Mouse (Mus musculus): Measurements from ENCODE around the gene Kif17.

Gene Kif17

GRCm38 (mm10) chr4:138250088-138250960 is at the start of gene Kif17, which contains the start of gene Sh2d5:
Gene Kif17 (plus strand): TSS chr4:138250435.
Gene Sh2d5 (plus strand): TSS chr4:138250403.
- DNase-seq (ENCODE audit: low spot score in 2 of 2) = peak; percentile 77 to 80

- no peak for DNase-seq (ENCODE audit: low spot score in 2 of 2)
Observed at GRCm38 (mm10) chr4:138200769-138201168, 49.5 kb upstream of the Kif17 start.

- no peak for DNase-seq (ENCODE audit: low spot score in 2 of 2)
Observed at GRCm38 (mm10) chr4:138201696-138202095, 48.5 kb upstream of the Kif17 start.

DNA sequence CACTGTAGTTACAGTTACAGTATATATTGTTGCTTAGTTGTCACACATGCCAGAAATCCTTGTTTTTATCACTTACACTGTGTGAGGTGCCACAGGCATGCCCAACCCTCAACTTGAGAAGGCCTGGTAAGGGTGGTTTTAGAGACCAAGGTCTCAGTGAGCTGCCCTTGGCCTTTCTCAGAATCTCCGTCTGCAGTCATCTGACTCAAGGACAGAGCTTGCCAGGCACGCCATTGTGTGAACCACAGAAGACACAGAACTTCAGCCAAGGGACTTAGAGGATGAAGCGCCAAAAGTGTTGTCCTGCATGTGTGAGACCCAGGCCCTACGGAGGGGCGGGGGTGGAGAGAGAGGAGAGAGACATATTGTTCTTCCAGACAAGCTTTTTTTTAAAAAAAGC is 40.1 kb upstream of the Kif17 start:
- DNase-seq (ENCODE audit: low spot score in 2 of 2) = no peak

GRCm38 (mm10) chr4:138213861-138214260 is 36.4 kb upstream of the Kif17 start:
- DNase-seq (ENCODE audit: low spot score in 2 of 2) = no peak

- DNase-seq (ENCODE audit: low spot score in 2 of 2) = no peak
Observed at GRCm38 (mm10) chr4:138215671-138216199, 34.5 kb upstream of the Kif17 start.

DNA sequence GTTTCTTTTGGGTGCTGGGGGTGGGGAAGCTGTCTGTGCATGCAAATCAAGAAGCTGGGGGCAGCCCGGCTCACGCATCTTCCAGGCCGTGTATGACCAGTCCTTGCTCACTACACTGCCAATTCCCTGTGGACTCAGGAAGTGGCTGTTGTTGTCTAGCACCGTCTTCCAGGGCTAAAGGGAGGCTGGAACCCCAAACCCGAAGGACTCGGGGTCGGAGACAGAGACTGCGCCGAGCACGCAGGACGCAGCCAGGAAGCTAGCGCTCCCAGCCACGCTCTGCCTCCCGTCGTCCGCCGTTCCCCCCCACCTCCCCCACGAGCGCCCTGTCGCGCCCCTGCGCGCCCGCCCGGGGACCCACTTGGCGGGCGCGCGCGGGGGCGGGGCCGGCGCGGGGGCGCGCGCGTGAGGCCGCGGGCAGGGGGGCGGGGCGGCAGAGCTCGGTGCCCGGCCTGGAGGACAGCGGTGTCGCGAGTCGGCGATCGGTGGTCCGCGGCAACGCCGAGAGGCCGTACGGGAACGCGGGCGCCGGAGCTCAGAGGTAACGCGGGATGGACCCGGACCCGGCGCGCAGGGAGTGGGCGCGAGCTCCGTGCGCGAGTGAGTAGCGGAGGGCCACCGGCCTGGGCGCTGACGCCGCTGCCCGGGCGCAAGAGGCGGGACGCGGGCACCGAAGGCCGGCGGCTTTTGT is 33.9 kb upstream of the Kif17 start, which contains the start of gene Hp1bp3:
Gene Hp1bp3, plus strand, starts transcription at position 97 of the 691 bp plus-strand sequence.
- peak; percentile 50 to 59 for DNase-seq (ENCODE audit: low spot score in 2 of 2)

DNA sequence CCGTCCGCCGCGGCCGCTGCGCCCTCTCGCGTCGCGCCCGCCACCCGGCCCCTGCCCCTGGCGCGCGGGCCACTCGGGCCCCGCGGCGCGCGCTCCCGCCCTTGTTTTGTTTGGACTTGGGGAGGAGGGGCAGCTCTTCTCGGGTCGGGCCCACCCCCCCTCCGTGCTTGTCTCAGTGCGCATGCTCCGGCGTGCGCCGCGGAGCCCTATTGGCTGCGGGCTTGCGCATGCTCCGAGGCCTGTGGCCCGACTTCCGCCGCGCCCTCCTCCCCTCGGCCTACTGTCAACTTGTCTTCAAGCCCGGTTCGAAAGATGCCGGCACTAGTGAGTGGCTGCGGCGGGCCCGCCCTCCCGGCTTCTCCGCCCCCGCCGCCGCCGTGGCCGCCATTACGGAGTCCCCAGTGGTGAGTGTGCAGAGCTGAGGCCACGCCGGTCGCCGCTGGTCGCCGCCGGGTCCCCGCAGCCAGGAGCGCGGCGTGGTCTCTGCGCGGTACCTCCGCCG is 33.3 kb upstream of the Kif17 start:
- DNase-seq (ENCODE audit: low spot score in 2 of 2) = peak; percentile 94

DNA sequence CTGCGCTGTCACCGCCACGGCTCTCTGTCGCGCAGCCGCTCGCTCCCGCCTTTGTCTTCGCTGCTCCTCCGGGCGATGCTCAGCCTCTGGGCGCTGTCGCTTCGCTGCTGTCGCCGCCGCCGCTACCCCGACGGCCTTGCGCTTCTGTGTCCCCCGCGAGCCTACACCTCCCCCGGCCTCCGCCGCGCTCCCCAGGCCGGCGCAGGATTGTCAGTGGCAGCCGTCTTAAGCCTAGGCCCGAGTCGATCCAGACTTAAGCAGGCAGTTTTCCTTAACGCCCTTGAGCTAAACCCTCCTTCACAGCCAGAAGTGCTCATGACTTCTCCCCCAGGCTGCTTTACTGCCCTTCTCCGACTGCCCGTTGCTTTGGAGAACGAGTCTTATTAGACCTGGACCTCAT is 32.8 kb upstream of the Kif17 start:
- DNase-seq (ENCODE audit: low spot score in 2 of 2) = peak; percentile 23 to 35

GRCm38 (mm10) chr4:138217951-138218685 is 32.1 kb upstream of the Kif17 start:
- DNase-seq (ENCODE audit: low spot score in 2 of 2) = no peak

DNA sequence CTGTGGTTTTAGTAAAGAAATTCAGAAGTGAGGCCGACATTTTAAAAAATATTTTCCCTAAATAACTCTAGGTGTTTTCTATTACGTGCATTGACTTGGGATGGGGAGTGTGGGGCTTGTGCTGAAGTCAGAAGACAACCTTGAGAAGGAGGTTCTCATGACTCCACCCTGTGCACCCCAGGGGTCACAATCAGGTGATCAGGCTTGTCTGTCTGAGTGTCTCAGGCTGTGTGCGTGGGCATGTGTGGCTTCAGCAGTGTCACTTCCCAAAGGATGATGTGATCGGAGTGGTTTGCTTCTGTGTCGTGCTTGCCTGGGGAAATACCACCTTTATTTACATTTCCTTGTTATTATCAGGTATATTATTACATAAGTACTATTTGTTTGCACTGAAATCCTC is 30.9 kb upstream of the Kif17 start:
- no peak for DNase-seq (ENCODE audit: low spot score in 2 of 2)

DNA sequence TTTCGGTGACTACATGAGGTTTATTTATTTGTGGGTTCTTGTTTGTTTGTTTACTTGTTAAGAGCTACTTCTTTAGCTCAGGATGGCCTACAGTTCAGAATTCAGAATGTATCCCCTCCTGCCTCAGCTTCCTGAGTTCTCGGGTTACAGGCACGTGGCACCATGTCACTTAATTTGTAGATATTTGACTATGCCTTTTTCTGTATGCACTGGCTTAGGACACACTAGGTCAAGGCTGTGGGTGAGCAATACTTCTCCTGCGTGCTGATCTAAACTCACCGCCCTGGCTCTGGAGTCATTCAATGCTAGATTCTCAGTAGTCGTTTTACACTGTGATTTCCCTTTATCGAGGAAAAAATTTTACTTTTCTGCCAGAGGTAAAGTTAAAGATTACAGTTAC is 29.5 kb upstream of the Kif17 start:
- no peak for DNase-seq (ENCODE audit: low spot score in 2 of 2)

GRCm38 (mm10) chr4:138221406-138221805 is 28.8 kb upstream of the Kif17 start:
- no peak for DNase-seq (ENCODE audit: low spot score in 2 of 2)

- DNase-seq (ENCODE audit: low spot score in 2 of 2) = no peak
Observed at GRCm38 (mm10) chr4:138222396-138222795, 27.8 kb upstream of the Kif17 start.

- DNase-seq (ENCODE audit: low spot score in 2 of 2) = no peak
Observed at GRCm38 (mm10) chr4:138223623-138224022, 26.6 kb upstream of the Kif17 start.

GRCm38 (mm10) chr4:138246756-138247665 is 3.2 kb upstream of the Kif17 start:
- DNase-seq (ENCODE audit: low spot score in 2 of 2) = peak; percentile 45 to 62

- no peak for DNase-seq (ENCODE audit: low spot score in 2 of 2)
Observed at GRCm38 (mm10) chr4:138251819-138252218, 1.6 kb downstream of the Kif17 start.

DNA sequence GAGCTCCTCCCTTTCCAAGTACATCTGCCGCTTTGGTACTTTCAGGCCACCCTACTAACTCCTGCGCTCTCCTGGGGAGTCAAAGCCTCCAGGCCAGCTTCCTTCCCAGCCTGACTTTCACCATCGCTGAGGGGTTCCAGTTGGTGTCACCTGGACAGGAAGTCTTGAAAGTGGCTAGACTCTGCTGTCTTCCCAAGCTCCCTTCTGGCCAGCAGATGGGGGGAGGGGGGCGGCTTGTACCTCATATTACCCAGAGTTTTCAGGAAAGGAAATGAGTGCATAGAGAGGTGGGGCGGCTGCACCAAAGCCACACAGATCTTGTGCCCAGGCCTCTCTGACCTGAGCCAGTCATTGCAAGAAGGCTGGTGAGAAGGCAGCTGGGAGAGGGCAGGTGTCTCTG is 2.0 kb downstream of the Kif17 start:
- DNase-seq (ENCODE audit: low spot score in 2 of 2) = no peak

- no peak for DNase-seq (ENCODE audit: low spot score in 2 of 2)
Observed at GRCm38 (mm10) chr4:138257116-138257687, 7.0 kb downstream of the Kif17 start.

- no peak for DNase-seq (ENCODE audit: low spot score in 2 of 2)
Observed at GRCm38 (mm10) chr4:138258663-138259062, 8.4 kb downstream of the Kif17 start.

Measured in frontal cortex, postnatal 25 days (tissue).